Mouse (Mus musculus): ENCODE measurements around the gene Gars. TPM values are rescaled to one million over a fixed set of nuclear protein-coding genes. Genes with fewer than 3 reads are reported as not detected.

Gene Gars
- total and polyA plus RNA-seq, 2 experiments from 2014 or later: 111 to 192 TPM

DNA sequence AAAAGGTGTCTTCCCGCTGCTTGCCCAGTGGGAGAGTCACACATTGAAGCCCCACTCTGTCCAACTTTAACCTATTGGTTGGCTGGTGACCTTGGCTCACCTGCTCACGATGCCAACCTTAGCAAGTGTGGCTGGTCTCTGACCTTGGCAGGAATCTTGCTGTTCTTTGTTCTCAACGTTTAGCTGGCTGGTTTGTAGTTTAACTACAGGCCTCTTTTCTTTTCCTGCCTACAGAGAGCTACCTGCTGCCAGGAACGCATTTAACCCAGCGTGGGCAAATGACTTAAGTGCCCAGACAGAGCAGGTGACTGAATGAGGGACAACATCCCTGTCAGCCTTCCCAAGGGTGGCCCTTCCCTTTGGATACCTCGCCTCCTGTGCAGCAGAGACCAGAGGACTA, 40.1 kb upstream of the Gars start:
- WGBS: 80% methylated on average over 6 of the region's 6 CpGs
- Histone ChIP-seq H3K9me3 (ENCODE audit: low read length) (no peaks in the 10 kb centered on the region), H3K36me3 (ENCODE audit: insufficient read depth, low read length) (no peaks in the 10 kb centered on the region), H3K4me3 (ENCODE audit: low read length) (no peak overlapping the region), H3K9ac (replicated peaks; ENCODE audit: low read length) (no peak overlapping the region), H3K27me3 (ENCODE audit: insufficient read depth, low read length) (no peaks in the 10 kb centered on the region), H3K27ac (no peak overlapping the region), H3K4me1 (ENCODE audit: insufficient read depth, low read length) (no peaks in the 10 kb centered on the region), H3K4me2 (ENCODE audit: low read depth, low read length) (no peak overlapping the region)
- DNase-seq (ENCODE audit: low spot score) (no peak), ATAC-seq (no peak)
- TF ChIP-seq CTCF (IDR thresholded peaks at IDR 0.05; ENCODE audit: low read depth): no peak

DNA sequence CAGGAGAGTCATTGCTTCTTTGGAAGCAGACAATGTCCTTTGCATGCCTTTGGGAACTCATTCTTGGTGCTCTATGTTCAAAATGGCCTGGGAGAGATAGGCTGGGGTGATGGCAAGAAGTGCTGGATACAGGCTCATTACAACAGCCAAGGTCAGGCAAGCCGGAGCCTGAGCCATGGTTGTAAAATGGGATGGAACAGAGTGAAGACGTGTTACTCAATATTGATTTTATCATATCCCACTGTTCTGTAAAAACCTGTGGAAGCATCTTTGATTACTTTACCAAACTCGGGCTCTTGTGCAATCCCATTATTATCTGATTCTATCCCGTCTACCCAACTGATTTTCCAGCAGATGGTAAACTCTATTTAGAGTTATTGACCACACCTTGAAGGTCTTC, 36.5 kb upstream of the Gars start:
- no peak for DNase-seq (ENCODE audit: low spot score)
- Histone ChIP-seq H3K36me3 (ENCODE audit: insufficient read depth, low read length) (no peaks in the 10 kb centered on the region), H3K9me3 (ENCODE audit: low read length) (no peaks in the 10 kb centered on the region), H3K27ac (no peak overlapping the region), H3K9ac (replicated peaks; ENCODE audit: low read length) (no peak overlapping the region), H3K4me2 (ENCODE audit: low read depth, low read length) (no peak overlapping the region), H3K4me1 (ENCODE audit: insufficient read depth, low read length) (no peaks in the 10 kb centered on the region), H3K4me3 (ENCODE audit: low read length) (no peak overlapping the region), H3K27me3 (ENCODE audit: insufficient read depth, low read length) (no peaks in the 10 kb centered on the region)
- 87% methylated on average over 4 of the region's 4 CpGs for WGBS
- TF ChIP-seq CTCF (IDR thresholded peaks at IDR 0.05; ENCODE audit: low read depth): no peak
- ATAC-seq: no peak

DNA sequence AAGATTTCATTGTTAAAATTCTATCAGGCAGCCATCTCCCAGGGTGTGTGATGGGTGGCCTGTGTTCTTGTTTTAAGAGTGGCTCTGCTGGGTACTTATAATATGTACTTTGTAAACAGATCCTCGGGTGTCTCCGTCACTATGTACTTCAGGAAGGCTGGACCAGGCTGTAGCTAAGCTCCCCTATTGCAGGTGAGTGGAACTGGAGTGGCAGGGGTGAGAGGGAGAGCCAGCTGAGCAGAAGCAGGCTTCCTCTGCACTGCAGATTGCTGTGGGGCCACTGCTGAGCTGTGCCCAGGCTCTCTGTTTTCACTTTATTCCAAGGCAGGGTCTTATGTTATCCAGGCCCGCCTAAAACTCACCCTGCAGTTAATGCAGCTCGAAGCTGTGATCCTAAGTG, 35.4 kb upstream of the Gars start:
- WGBS: 75% methylated on average over 4 of the region's 4 CpGs
- no peak overlapping the region for H3K9ac ChIP-seq (replicated peaks; ENCODE audit: low read length)
- H3K36me3 ChIP-seq (ENCODE audit: insufficient read depth, low read length): no peaks in the 10 kb centered on the region
- no peaks in the 10 kb centered on the region for H3K4me1 ChIP-seq (ENCODE audit: insufficient read depth, low read length)
- H3K9me3 ChIP-seq (ENCODE audit: low read length): no peaks in the 10 kb centered on the region
- no peak overlapping the region for H3K4me2 ChIP-seq (ENCODE audit: low read depth, low read length)
- DNase-seq (ENCODE audit: low spot score) (no peak), ATAC-seq (no peak)
- no peak overlapping the region for H3K27ac ChIP-seq
- H3K27me3 ChIP-seq (ENCODE audit: insufficient read depth, low read length): no peaks in the 10 kb centered on the region
- no peak for TF ChIP-seq CTCF (IDR thresholded peaks at IDR 0.05; ENCODE audit: low read depth)
- H3K4me3 ChIP-seq (ENCODE audit: low read length): no peak overlapping the region

DNA sequence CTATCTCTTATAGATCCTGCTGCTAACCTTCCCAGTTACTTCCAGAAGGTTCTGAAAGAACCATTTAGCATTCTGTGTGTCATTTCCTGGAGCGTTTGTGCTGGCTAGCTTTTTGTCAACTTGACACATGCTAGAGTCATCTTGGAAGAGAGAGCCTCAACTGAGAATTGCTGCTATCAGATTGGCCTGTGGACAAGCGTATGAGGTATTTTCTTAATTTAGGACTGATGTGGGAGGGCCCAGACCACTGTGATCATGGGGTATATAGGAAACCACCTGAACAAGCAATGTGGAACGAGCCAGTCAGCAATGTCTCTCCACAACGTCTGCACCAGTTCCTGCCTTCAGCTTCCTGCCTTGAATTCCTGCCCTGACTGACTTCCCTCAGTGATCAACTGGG, 34.2 kb upstream of the Gars start:
- WGBS: 74% methylated on average over 4 of the region's 4 CpGs
- H3K9ac ChIP-seq (replicated peaks; ENCODE audit: low read length): no peak overlapping the region
- no peaks in the 10 kb centered on the region for H3K9me3 ChIP-seq (ENCODE audit: low read length)
- H3K4me2 ChIP-seq (ENCODE audit: low read depth, low read length): no peak overlapping the region
- no peaks in the 10 kb centered on the region for H3K36me3 ChIP-seq (ENCODE audit: insufficient read depth, low read length)
- no peak overlapping the region for H3K27ac ChIP-seq
- no peak for DNase-seq (ENCODE audit: low spot score)
- H3K27me3 ChIP-seq (ENCODE audit: insufficient read depth, low read length): no peaks in the 10 kb centered on the region
- no peak for TF ChIP-seq CTCF (IDR thresholded peaks at IDR 0.05; ENCODE audit: low read depth)
- H3K4me3 ChIP-seq (ENCODE audit: low read length): no peak overlapping the region
- ATAC-seq: no peak
- H3K4me1 ChIP-seq (ENCODE audit: insufficient read depth, low read length): no peaks in the 10 kb centered on the region

DNA sequence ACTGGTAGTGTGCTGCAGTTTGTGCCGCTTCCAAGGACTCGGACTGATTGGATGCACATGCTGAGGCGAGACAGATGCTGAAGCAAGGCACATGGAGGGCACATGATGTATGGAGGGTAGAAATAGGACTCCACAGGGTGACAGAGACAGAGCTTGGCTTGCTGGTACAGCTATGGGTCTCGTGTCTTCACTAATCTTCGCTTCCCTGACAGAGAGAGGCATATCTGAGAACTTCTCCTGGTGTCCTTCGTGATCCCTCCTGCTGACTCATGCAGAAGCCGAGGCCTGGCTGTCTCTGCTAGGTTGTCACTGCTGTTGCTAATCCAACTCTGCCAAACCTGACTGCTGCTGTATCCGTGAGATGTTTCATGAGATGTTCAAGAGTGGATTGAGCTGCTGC, 29.4 kb upstream of the Gars start:
- Histone ChIP-seq H3K9ac (replicated peaks; ENCODE audit: low read length) (no peak overlapping the region), H3K27me3 (ENCODE audit: insufficient read depth, low read length) (no peaks in the 10 kb centered on the region), H3K4me1 (ENCODE audit: insufficient read depth, low read length) (0 out of 2 replicates have a peak, but pooled peaks cover 4% of the 10 kb centered on the region), H3K27ac (no peak overlapping the region), H3K4me3 (ENCODE audit: low read length) (no peak overlapping the region), H3K4me2 (ENCODE audit: low read depth, low read length) (no peak overlapping the region), H3K36me3 (ENCODE audit: insufficient read depth, low read length) (no peaks in the 10 kb centered on the region), H3K9me3 (ENCODE audit: low read length) (no peaks in the 10 kb centered on the region)
- DNase-seq (ENCODE audit: low spot score) (no peak), ATAC-seq (no peak)
- no peak for TF ChIP-seq CTCF (IDR thresholded peaks at IDR 0.05; ENCODE audit: low read depth)
- 88% methylated on average over 8 of the region's 8 CpGs for WGBS

DNA sequence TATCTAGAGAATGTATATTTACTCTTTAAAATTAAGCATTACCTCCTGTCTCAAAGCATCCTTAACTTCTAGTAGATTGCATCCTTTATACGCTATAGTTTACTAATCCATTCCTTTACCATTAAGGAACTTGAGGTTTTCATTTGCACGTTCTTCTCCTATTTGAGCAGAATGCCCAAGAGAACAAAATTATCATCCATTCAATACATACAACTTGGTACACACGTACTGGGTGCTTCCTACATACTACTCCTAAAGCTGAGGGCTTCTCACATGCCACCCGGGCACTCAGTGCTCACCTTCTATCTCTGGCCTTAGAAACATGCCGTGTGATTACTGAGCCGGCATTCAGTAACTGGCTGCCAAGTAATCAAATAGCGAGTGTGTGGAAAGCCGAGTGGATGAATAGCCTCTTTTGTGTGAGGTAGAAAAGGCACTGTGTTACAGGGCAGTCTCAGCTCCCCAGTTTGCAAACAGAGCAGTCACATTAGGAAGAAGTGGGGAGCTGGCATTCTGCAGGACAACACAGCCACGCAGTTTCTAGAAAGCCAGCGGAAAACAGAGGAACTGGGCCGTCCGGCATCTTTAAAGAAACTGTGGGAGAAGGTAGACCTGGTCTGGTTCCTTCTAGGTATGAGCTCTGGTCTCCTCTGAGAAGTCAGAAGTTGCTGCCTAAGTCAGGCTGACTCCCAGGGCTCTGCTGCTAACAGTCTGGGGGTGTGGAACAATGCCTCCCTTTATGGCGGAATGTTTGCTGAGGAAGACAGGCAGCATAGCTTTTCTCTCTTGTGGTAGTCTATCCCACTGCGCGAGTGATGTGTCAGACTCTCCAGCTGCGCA, 28.2 kb upstream of the Gars start:
- Histone ChIP-seq H3K4me3 (ENCODE audit: low read length) (no peak overlapping the region), H3K36me3 (ENCODE audit: insufficient read depth, low read length) (no peaks in the 10 kb centered on the region), H3K27me3 (ENCODE audit: insufficient read depth, low read length) (no peaks in the 10 kb centered on the region), H3K4me1 (ENCODE audit: insufficient read depth, low read length) (0 out of 2 replicates have a peak, but pooled peaks cover 4% of the 10 kb centered on the region), H3K27ac (peak overlapping the region; percentile 81), H3K9me3 (ENCODE audit: low read length) (no peaks in the 10 kb centered on the region), H3K4me2 (ENCODE audit: low read depth, low read length) (peak overlapping the region; percentile 44), H3K9ac (replicated peaks; ENCODE audit: low read length) (no peak overlapping the region)
- no peak for TF ChIP-seq CTCF (IDR thresholded peaks at IDR 0.05; ENCODE audit: low read depth)
- peak; percentile 68 for DNase-seq (ENCODE audit: low spot score)
- 10% methylated on average over 16 of the region's 16 CpGs for WGBS
- ATAC-seq: peak; percentile 90
